Mouse (Mus musculus) left cerebral cortex, postnatal 14 days (tissue): ENCODE results near the gene Pafah1b1. TPM values are rescaled to one million over a fixed set of nuclear protein-coding genes. Genes with fewer than 3 reads are reported as not detected.

ENCODE experiments used
- DNase-seq, 2 experiments: peaks; one replicate each; pipeline ENCODE4 v3.0.0; 2021 to 2022; ENCODE audit warnings: low spot score in 2 of 2, mixed read lengths in 1 of 2
- intact Hi-C: fragments of 180-260 bp; cut with DNase I; formaldehyde crosslinking; loops from one replicate; pipeline ENCODE4 v1.15.1; 2025
- total RNA-seq, 2 experiments: library from RNA; stranded (reverse); gene quantifications; 2 replicates each; pipeline ENCODE4 v1.2.3; 2021

The Pafah1b1 gene
- total RNA-seq, 2 experiments from 2014 or later, result 441 to 446 TPM

- DNase-seq, result no peak
- intact Hi-C loops, result no loop called here
These were observed 57.5 kb downstream of the Pafah1b1 start for GRCm38 (mm10) chr11:74666776-74667581.

- DNase-seq, result no peak
- intact Hi-C loops, result no loop called here
These were observed 58.2 kb downstream of the Pafah1b1 start for GRCm38 (mm10) chr11:74666284-74666652.

- intact Hi-C loops, result no loop called here
- no peak for DNase-seq
These were observed 58.7 kb downstream of the Pafah1b1 start for GRCm38 (mm10) chr11:74665631-74666283.

GRCm38 (mm10) chr11:74664906-74665305 is 59.6 kb downstream of the Pafah1b1 start:
- intact Hi-C loops, result no loop called here
- DNase-seq, result no peak

- intact Hi-C loops, result no loop called here
- no peak for DNase-seq
These were observed 60.2 kb downstream of the Pafah1b1 start for GRCm38 (mm10) chr11:74664279-74664678.

- intact Hi-C loops, result no loop called here
- DNase-seq, result no peak
These were observed 62.2 kb downstream of the Pafah1b1 start for GRCm38 (mm10) chr11:74662221-74662620.

- DNase-seq, result no peak
- intact Hi-C loops, result no loop called here
These were observed 62.8 kb downstream of the Pafah1b1 start for GRCm38 (mm10) chr11:74661641-74662040.

GRCm38 (mm10) chr11:74660336-74660735 is 64.1 kb downstream of the Pafah1b1 start:
- DNase-seq, result no peak
- intact Hi-C loops, result no loop called here

GRCm38 (mm10) chr11:74655941-74656340 is 68.5 kb downstream of the Pafah1b1 start:
- DNase-seq, result no peak
- intact Hi-C loops, result no loop called here

GRCm38 (mm10) chr11:74653385-74653784 is 71.1 kb downstream of the Pafah1b1 start:
- intact Hi-C loops, result no loop called here
- no peak for DNase-seq

- no peak for DNase-seq
- intact Hi-C loops, result no loop called here
These were observed 71.7 kb downstream of the Pafah1b1 start for GRCm38 (mm10) chr11:74652791-74653191.

- intact Hi-C loops, result no loop called here
- no peak for DNase-seq
These were observed 73.8 kb downstream of the Pafah1b1 start for GRCm38 (mm10) chr11:74650576-74651100.

GRCm38 (mm10) chr11:74649647-74650551 is 74.6 kb downstream of the Pafah1b1 start:
- intact Hi-C loops, result no loop called here
- peak in 1 of 2 experiments; percentile 35 for DNase-seq

GRCm38 (mm10) chr11:74649095-74649646 is 75.3 kb downstream of the Pafah1b1 start, which contains the start of gene Cluh:
TSS of gene Cluh (plus strand) at chr11:74649495.
- DNase-seq, result peak; percentile 95 to 97
- intact Hi-C loops, result no loop called here

GRCm38 (mm10) chr11:74648676-74649075 is 75.8 kb downstream of the Pafah1b1 start:
- intact Hi-C loops, result no loop called here
- no peak for DNase-seq

GRCm38 (mm10) chr11:74647966-74648365 is 76.5 kb downstream of the Pafah1b1 start:
- no peak for DNase-seq
- intact Hi-C loops, result no loop called here

GRCm38 (mm10) chr11:74639628-74640027 is 84.8 kb downstream of the Pafah1b1 start:
- intact Hi-C loops, result no loop called here

GRCm38 (mm10) chr11:74638791-74639411 is 85.6 kb downstream of the Pafah1b1 start:
- intact Hi-C loops, result no loop called here
- DNase-seq, result no peak

More at GRCm38 (mm10) chr11:74639628-74640027, 84.8 kb downstream of the Pafah1b1 start:
- DNase-seq, result no peak
